Mouse (Mus musculus) gastrocnemius, postnatal 14 days (tissue): ENCODE measurements around the gene Ascc2. TPM values are rescaled to one million over a fixed set of nuclear protein-coding genes. Genes with fewer than 3 reads are reported as not detected.
A peak's percentile ranks its signal among the peaks of the same experiment; 100 is the strongest.
"Not testable (repeated sequence)": the region's sequence is repeated elsewhere in the genome, so short reads cannot be mapped to it uniquely, and the experiment has no call there.

Source experiments
- DNase-seq: peaks from one replicate; pipeline ENCODE4 v3.0.0; 2021; ENCODE audit warnings: mixed read lengths
- intact Hi-C: fragments of 180-260 bp; cut with DNase I; formaldehyde crosslinking; loops from one replicate; pipeline ENCODE4 v1.15.1; 2025; ENCODE audit warnings: low total_unique reads
- total RNA-seq, 2 experiments: library from RNA; stranded (reverse); gene quantifications; 2 replicates each; pipeline ENCODE4 v1.2.3; 2021

The Ascc2 gene
- total RNA-seq, 2 experiments from 2014 or later: 13.1 to 13.7 TPM

- intact Hi-C loops: no loop called here
- DNase-seq: no peak
Observed at GRCm38 (mm10) chr11:4678700-4679440, 41.3 kb downstream of the Ascc2 start.

- intact Hi-C loops: no loop called here
- no peak for DNase-seq
Observed at GRCm38 (mm10) chr11:4679441-4679832, 41.9 kb downstream of the Ascc2 start.

- intact Hi-C loops: no loop called here
Observed at GRCm38 (mm10) chr11:4680126-4680525, 42.6 kb downstream of the Ascc2 start.

GRCm38 (mm10) chr11:4683516-4683915 lies 46.0 kb downstream of the Ascc2 start:
- no peak for DNase-seq
- intact Hi-C loops: no loop called here

More at GRCm38 (mm10) chr11:4680126-4680525, 42.6 kb downstream of the Ascc2 start:
- DNase-seq: no peak

- intact Hi-C loops: no loop called here
- no peak for DNase-seq
Observed at GRCm38 (mm10) chr11:4684186-4684585, 46.6 kb downstream of the Ascc2 start.

GRCm38 (mm10) chr11:4685071-4685470 lies 47.5 kb downstream of the Ascc2 start:
- no peak for DNase-seq
- intact Hi-C loops: no loop called here

GRCm38 (mm10) chr11:4685510-4685909 lies 48.0 kb downstream of the Ascc2 start:
- intact Hi-C loops: no loop called here

GRCm38 (mm10) chr11:4687027-4687426 lies 49.5 kb downstream of the Ascc2 start:
- DNase-seq: no peak

More at GRCm38 (mm10) chr11:4685510-4685909, 48.0 kb downstream of the Ascc2 start:
- DNase-seq: no peak

GRCm38 (mm10) chr11:4687874-4688273 lies 50.3 kb downstream of the Ascc2 start:
- DNase-seq: no peak
- intact Hi-C loops: no loop called here

More at GRCm38 (mm10) chr11:4687027-4687426, 49.5 kb downstream of the Ascc2 start:
- intact Hi-C loops: no loop called here

GRCm38 (mm10) chr11:4688632-4689380 lies 51.3 kb downstream of the Ascc2 start:
- intact Hi-C loops: no loop called here

GRCm38 (mm10) chr11:4690353-4690752 lies 52.8 kb downstream of the Ascc2 start:
- DNase-seq: no peak
- intact Hi-C loops: no loop called here

More at GRCm38 (mm10) chr11:4688632-4689380, 51.3 kb downstream of the Ascc2 start:
- no peak for DNase-seq

- intact Hi-C loops: no loop called here
- peak; percentile 26 for DNase-seq
Observed at GRCm38 (mm10) chr11:4691213-4691612, 53.7 kb downstream of the Ascc2 start.

- no peak for DNase-seq
- intact Hi-C loops: no loop called here
Observed at GRCm38 (mm10) chr11:4692162-4692561, 54.6 kb downstream of the Ascc2 start.

GRCm38 (mm10) chr11:4697043-4697983 lies 59.8 kb downstream of the Ascc2 start:
- DNase-seq: peak; percentile 62
- intact Hi-C loops: no loop called here

- intact Hi-C loops: no loop called here
- DNase-seq: no peak
Observed at GRCm38 (mm10) chr11:4700726-4701125, 63.2 kb downstream of the Ascc2 start.

- DNase-seq: no peak
- intact Hi-C loops: no loop called here
Observed at GRCm38 (mm10) chr11:4703688-4704071, 66.1 kb downstream of the Ascc2 start.

GRCm38 (mm10) chr11:4704072-4704964 lies 66.8 kb downstream of the Ascc2 start, which contains the start of the genes Uqcr10 and Zmat5:
Gene Uqcr10, minus strand, starts transcription at chr11:4704342.
Gene Zmat5, plus strand, starts transcription at chr11:4704678.
- intact Hi-C loops: no loop called here
- peak; percentile 93 for DNase-seq

- intact Hi-C loops: no loop called here
- no peak for DNase-seq
Observed at GRCm38 (mm10) chr11:4705178-4705577, 67.6 kb downstream of the Ascc2 start.

GRCm38 (mm10) chr11:4710188-4710587 lies 72.6 kb downstream of the Ascc2 start:
- DNase-seq, intact Hi-C loops: not testable (repeated sequence)
